Mouse (Mus musculus) cerebellum, adult (tissue): ENCODE results near the gene Fndc7.

Experiments
- ATAC-seq: cut with Nextera tagmentation; 2 replicates; pipeline ENCODE4 v1.9.2; 2017; ENCODE audit warnings: mild to moderate bottlenecking, moderate library complexity, mixed read lengths; ENCODE audit not compliant: insufficient number of reproducible peaks, low FRiP score, low TSS enrichment

Fndc7 gene

DNA sequence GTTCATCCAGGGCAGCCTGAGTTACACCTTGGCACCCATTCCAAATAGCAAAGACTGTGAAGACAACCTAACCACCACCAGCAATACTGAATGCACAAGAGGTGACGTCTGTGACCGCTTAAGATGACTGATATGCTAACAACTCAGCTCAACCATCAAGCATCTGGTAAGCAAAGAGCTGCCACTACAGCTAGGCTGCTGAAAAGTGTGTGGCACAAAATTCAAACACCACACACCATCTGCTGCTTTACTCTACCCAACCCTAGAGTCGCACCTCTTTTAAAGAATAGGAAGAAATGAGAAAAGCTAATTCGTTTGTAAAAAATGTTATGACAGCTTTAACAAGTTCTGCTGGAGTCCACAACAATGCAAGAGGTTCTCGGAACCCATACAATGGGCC is 84.2 kb downstream of the Fndc7 start:
- ATAC-seq, result no peak
